33 mouse cellular contexts compared by ENCODE assay signal in genomic region chr19:35114313-35114712, GRCm38 (mm10).
DNase-seq lines count a peak whose midpoint lies in the region; ATAC-seq lines count a peak whose summit lies in the region.
"Had no signal": no experiment of that assay in that cellular context is flagged by ENCODE, and none has a peak within 500 bp of the region (broad histone marks: within the 10 kb centered on the region; RNA-seq: fewer than 3 reads in every experiment).

No protein-coding gene starts in this region.

- H3K36me3 ChIP-seq in forebrain, embryonic 14.5 days (ENCODE audit: control insufficient read depth, insufficient read depth, low read length), result no peaks in the 10 kb centered on the region
- no peaks in the 10 kb centered on the region for H3K36me3 ChIP-seq in forebrain, embryonic 15.5 days
- H3K36me3 ChIP-seq in hindbrain, embryonic 16.5 days (ENCODE audit: control insufficient read depth, insufficient read depth, low read length), result no peaks in the 10 kb centered on the region
- no peaks in the 10 kb centered on the region for H3K36me3 ChIP-seq in hindbrain, embryonic 10.5 days
- H3K36me3 ChIP-seq in kidney, embryonic 16.5 days (ENCODE audit: insufficient read depth, low read length), result no peaks in the 10 kb centered on the region
- H3K36me3 ChIP-seq: embryonic facial prominence, embryonic 13.5 days; forebrain, embryonic 10.5 days; heart, embryonic 13.5 days; hindbrain, embryonic 15.5 days; intestine, embryonic 15.5 days; midbrain, embryonic 10.5 days; neural tube, embryonic 12.5 days had no signal

- H3K27me3 ChIP-seq in forebrain, embryonic 14.5 days (replicated peaks; ENCODE audit: control insufficient read depth, insufficient read depth, low read length), result no peaks in the 10 kb centered on the region
- H3K27me3 ChIP-seq in forebrain, embryonic 15.5 days, result no peaks in the 10 kb centered on the region
- H3K27me3 ChIP-seq in hindbrain, embryonic 16.5 days (replicated peaks; ENCODE audit: control insufficient read depth, insufficient read depth, low read length), result no peaks in the 10 kb centered on the region
- no peaks in the 10 kb centered on the region for H3K27me3 ChIP-seq in hindbrain, embryonic 10.5 days (ENCODE audit: insufficient read depth, poor library complexity, severe bottlenecking)
- H3K27me3 ChIP-seq in kidney, embryonic 16.5 days (ENCODE audit: insufficient read depth, low read length), result no peaks in the 10 kb centered on the region
- H3K27me3 ChIP-seq: CH12.LX; embryonic facial prominence, embryonic 13.5 days; heart, embryonic 13.5 days; hindbrain, embryonic 15.5 days; intestine, embryonic 15.5 days; neural tube, embryonic 12.5 days had no signal

- 40% methylated on average over 2 of the region's 2 CpGs for WGBS in forebrain, embryonic 14.5 days
- 61% methylated on average over 2 of the region's 2 CpGs for WGBS in forebrain, embryonic 15.5 days
- WGBS in hindbrain, embryonic 16.5 days, result 74% methylated on average over 2 of the region's 2 CpGs
- 57% methylated on average over 2 of the region's 2 CpGs for WGBS in hindbrain, embryonic 10.5 days
- 50% methylated on average over 2 of the region's 2 CpGs for WGBS in kidney, embryonic 16.5 days

- no peak overlapping the region for H3K9ac ChIP-seq in forebrain, embryonic 14.5 days (ENCODE audit: low read length)
- no peak overlapping the region for H3K9ac ChIP-seq in forebrain, embryonic 15.5 days (replicated peaks)
- H3K9ac ChIP-seq in hindbrain, embryonic 16.5 days (ENCODE audit: low read depth, low read length), result no peak overlapping the region
- no peak overlapping the region for H3K9ac ChIP-seq in kidney, embryonic 16.5 days (replicated peaks; ENCODE audit: low read length)
- H3K9ac ChIP-seq: embryonic facial prominence, embryonic 13.5 days; heart, embryonic 13.5 days; hindbrain, embryonic 15.5 days; intestine, embryonic 15.5 days; liver, embryonic 14.5 days; neural tube, embryonic 12.5 days had no signal

- ATAC-seq in forebrain, embryonic 14.5 days, result no peak
- ATAC-seq in forebrain, embryonic 15.5 days (replicated peaks), result no peak
- ATAC-seq in hindbrain, embryonic 16.5 days, result peak; percentile 72; the same call in 1 of the 2 replicates
- no peak for ATAC-seq in kidney, embryonic 16.5 days (ENCODE audit: low FRiP score, low TSS enrichment)
- ATAC-seq: activated CD4-positive, CD25-positive, alpha-beta regulatory T cell, adult 4 months; intestine, embryonic 15.5 days; midbrain, embryonic 16.5 days had no signal

- no peaks in the 10 kb centered on the region for H3K4me1 ChIP-seq in forebrain, embryonic 14.5 days (ENCODE audit: control insufficient read depth, insufficient read depth, low read length)
- H3K4me1 ChIP-seq in forebrain, embryonic 15.5 days, result no peaks in the 10 kb centered on the region
- no peaks in the 10 kb centered on the region for H3K4me1 ChIP-seq in hindbrain, embryonic 16.5 days (ENCODE audit: control insufficient read depth, insufficient read depth, low read depth, low read length)
- H3K4me1 ChIP-seq in hindbrain, embryonic 10.5 days (replicated peaks), result no peaks in the 10 kb centered on the region
- H3K4me1 ChIP-seq in kidney, embryonic 16.5 days (ENCODE audit: insufficient read depth, low read length), result no peaks in the 10 kb centered on the region
- H3K4me1 ChIP-seq: embryonic facial prominence, embryonic 13.5 days; forebrain, embryonic 10.5 days; heart, embryonic 13.5 days; hindbrain, embryonic 15.5 days; intestine, embryonic 15.5 days; midbrain, embryonic 10.5 days; neural tube, embryonic 12.5 days had no signal

- H3K27ac ChIP-seq in forebrain, embryonic 14.5 days (ENCODE audit: low read depth, low read length), result no peak overlapping the region
- no peak overlapping the region for H3K27ac ChIP-seq in forebrain, embryonic 15.5 days (replicated peaks)
- no peak overlapping the region for H3K27ac ChIP-seq in hindbrain, embryonic 16.5 days (ENCODE audit: low read depth, low read length)
- H3K27ac ChIP-seq in hindbrain, embryonic 10.5 days, result no peak overlapping the region
- H3K27ac ChIP-seq in kidney, embryonic 16.5 days (ENCODE audit: low read length), result no peak overlapping the region
- H3K27ac ChIP-seq: embryonic facial prominence, embryonic 13.5 days; forebrain, embryonic 10.5 days; gastrocnemius, adult 2 months; heart, embryonic 13.5 days; hindbrain, embryonic 15.5 days; intestine, embryonic 15.5 days; kidney, postnatal 0 days; liver, embryonic 14.5 days; midbrain, embryonic 10.5 days; neural tube, embryonic 12.5 days; stomach, postnatal 0 days had no signal

- no peak overlapping the region for H3K4me3 ChIP-seq in forebrain, embryonic 14.5 days (ENCODE audit: low read depth, low read length)
- no peak overlapping the region for H3K4me3 ChIP-seq in forebrain, embryonic 15.5 days
- no peak overlapping the region for H3K4me3 ChIP-seq in hindbrain, embryonic 16.5 days (ENCODE audit: low read length)
- H3K4me3 ChIP-seq in hindbrain, embryonic 10.5 days, result no peak overlapping the region
- no peak overlapping the region for H3K4me3 ChIP-seq in kidney, embryonic 16.5 days (ENCODE audit: low read length)
- H3K4me3 ChIP-seq: embryonic facial prominence, embryonic 13.5 days; forebrain, embryonic 10.5 days; gastrocnemius, adult 2 months; heart, embryonic 13.5 days; hindbrain, embryonic 15.5 days; intestine, embryonic 15.5 days; midbrain, embryonic 10.5 days; myocyte; neural tube, embryonic 12.5 days had no signal

- no peak overlapping the region for H3K4me2 ChIP-seq in forebrain, embryonic 14.5 days (ENCODE audit: low read length)
- H3K4me2 ChIP-seq in forebrain, embryonic 15.5 days (replicated peaks), result no peak overlapping the region
- H3K4me2 ChIP-seq in hindbrain, embryonic 16.5 days (ENCODE audit: low read length), result no peak overlapping the region
- H3K4me2 ChIP-seq in kidney, embryonic 16.5 days (replicated peaks; ENCODE audit: low read depth, low read length), result no peak overlapping the region
- H3K4me2 ChIP-seq: embryonic facial prominence, embryonic 13.5 days; heart, embryonic 13.5 days; hindbrain, embryonic 15.5 days; intestine, embryonic 15.5 days; neural tube, embryonic 12.5 days had no signal

- H3K9me3 ChIP-seq in forebrain, embryonic 14.5 days (replicated peaks; ENCODE audit: control insufficient read depth, low read length), result no peaks in the 10 kb centered on the region
- no peaks in the 10 kb centered on the region for H3K9me3 ChIP-seq in forebrain, embryonic 15.5 days
- H3K9me3 ChIP-seq in hindbrain, embryonic 16.5 days (ENCODE audit: control insufficient read depth, low read length), result no peaks in the 10 kb centered on the region
- no peaks in the 10 kb centered on the region for H3K9me3 ChIP-seq in hindbrain, embryonic 10.5 days
- no peaks in the 10 kb centered on the region for H3K9me3 ChIP-seq in kidney, embryonic 16.5 days (ENCODE audit: low read length)
- H3K9me3 ChIP-seq: embryonic facial prominence, embryonic 13.5 days; forebrain, embryonic 10.5 days; heart, embryonic 13.5 days; hindbrain, embryonic 15.5 days; intestine, embryonic 15.5 days; midbrain, embryonic 10.5 days; neural tube, embryonic 12.5 days had no signal

- DNase-seq in cerebellum, adult 11-12 months, result peak; percentile 1
- no peak for DNase-seq in cerebellum, postnatal 4 days (ENCODE audit: low spot score in 2 of 2)
- DNase-seq in forebrain, embryonic 14.5 days (ENCODE audit: low spot score), result peak; percentile 8
- no peak for DNase-seq in hindbrain, embryonic 10.5 days (ENCODE audit: low spot score)
- DNase-seq in cerebellum, postnatal 10 days, result peak; percentile 81 to 84
- DNase-seq: adrenal gland, adult 8-10 months; gastrocnemius, adult 2 months; gastrocnemius, postnatal 36 days; heart, adult 18-20 months; kidney, adult 2 months; layer of hippocampus, postnatal 36 days; liver; lung, adult 2 months; right cerebral cortex, postnatal 4 days; thymus, adult 18-20 months; thymus, postnatal 25 days had no signal

Comparison
In these comparisons a context has a peak if more than half of its experiments do, and no peak if none do; other contexts are left out.
1. DNase-seq: peak in cerebellum, adult 11-12 months (single experiment), forebrain, embryonic 14.5 days (single experiment) and cerebellum, postnatal 10 days (2 of 2); none in cerebellum, postnatal 4 days (0 of 2) and hindbrain, embryonic 10.5 days (single experiment).